Mouse (Mus musculus): ENCODE measurements at regions not wholly inside any gene's neighbourhood (a gene's known extent, or its start where the extent isn't known, plus 50 kb on each side); places are given as distances from the start of the nearest gene placed in this dataset.

- TF ChIP-seq CHD2 (IDR thresholded peaks at IDR 0.05; ENCODE audit: low read depth, low read length) (no peak), ZNF384 (IDR thresholded peaks at IDR 0.05; ENCODE audit: low read depth, low read length) (no peak)
Measured at GRCm38 (mm10) chr8:115758011-115758410, 50.4 kb upstream of the Maf start.

Measured in ES-E14 (cell line).